Mouse (Mus musculus) adrenal gland, adult (tissue): Measurements from ENCODE around the gene Gm49358.

Source experiments
- DNase-seq, 2 experiments: peaks; one replicate each; pipeline ENCODE4 v3.0.0; 2022 to 2023; ENCODE audit warnings: low spot score in 1 of 2; ENCODE audit not compliant: inconsistent age in 2 of 2

Gene Gm49358

GRCm38 (mm10) chr10:86808013-86808758, 44.4 kb downstream of the Gm49358 start:
- no peak for DNase-seq

GRCm38 (mm10) chr10:86810000-86810399, 46.2 kb downstream of the Gm49358 start:
- no peak for DNase-seq

DNA sequence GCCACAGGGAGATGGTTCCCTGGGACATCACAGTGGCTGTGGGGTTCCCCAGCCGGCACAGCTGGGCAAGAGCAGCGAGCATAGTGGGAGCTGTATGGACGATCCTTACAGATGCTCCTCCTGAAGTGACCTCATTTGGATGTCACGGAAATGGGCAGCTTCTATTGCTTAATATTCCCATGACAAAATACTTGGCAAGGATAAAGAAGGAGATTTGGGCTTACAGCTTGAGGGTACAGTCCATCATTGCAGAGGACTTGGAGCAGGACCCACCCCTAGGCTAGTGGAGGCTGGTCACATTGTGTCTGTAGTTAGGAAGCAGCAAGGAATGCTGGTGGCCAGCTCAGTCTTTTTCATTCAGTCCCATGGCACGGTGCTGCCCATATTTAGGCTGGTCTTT, 46.8 kb downstream of the Gm49358 start:
- peak in 1 of 2 experiments; percentile 63 for DNase-seq

- DNase-seq: peak; percentile 88 to 93
Measured at GRCm38 (mm10) chr10:86814292-86815131, 50.7 kb downstream of the Gm49358 start.

DNA sequence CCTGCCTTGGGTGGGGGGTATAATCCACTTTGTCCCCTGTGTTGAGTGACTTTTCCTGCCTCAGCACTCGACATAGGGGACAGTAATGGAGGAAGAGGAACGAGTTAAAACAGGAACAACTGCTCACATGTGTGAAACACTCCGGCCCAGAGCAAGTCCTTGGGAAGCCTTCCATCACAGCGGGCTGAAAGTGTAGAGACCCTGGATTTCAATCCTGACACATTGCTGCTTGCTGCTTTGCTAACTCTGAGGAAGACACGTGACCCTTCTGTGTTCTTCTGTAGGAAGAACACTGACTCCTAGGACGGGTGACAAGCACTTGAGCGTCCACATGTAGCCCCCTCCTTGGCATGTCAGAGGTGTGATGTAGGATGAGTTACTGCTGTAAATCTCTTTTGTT, 51.4 kb downstream of the Gm49358 start:
- DNase-seq: peak; percentile 57 to 78

GRCm38 (mm10) chr10:86819649-86820165, 55.9 kb downstream of the Gm49358 start:
- DNase-seq: no peak

DNA sequence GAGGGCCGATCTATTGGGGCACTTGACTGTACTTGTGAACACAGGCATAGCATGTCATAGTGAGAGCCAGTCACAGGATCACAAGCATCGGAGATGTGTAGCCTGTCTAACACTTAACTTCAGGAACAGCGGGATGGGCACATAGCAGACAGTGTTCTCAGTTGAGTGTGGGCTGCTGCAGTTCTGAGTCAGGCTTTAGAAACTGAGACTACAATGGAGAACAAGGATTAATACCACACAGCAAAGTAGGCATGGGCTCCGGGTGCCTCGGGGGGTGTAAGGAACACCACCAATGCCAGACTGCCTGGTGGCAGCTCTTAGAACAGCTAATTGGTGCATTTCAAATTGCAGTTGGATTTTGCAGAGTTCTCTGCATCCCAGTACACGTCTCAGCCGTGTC, 57.2 kb downstream of the Gm49358 start:
- no peak for DNase-seq

DNA sequence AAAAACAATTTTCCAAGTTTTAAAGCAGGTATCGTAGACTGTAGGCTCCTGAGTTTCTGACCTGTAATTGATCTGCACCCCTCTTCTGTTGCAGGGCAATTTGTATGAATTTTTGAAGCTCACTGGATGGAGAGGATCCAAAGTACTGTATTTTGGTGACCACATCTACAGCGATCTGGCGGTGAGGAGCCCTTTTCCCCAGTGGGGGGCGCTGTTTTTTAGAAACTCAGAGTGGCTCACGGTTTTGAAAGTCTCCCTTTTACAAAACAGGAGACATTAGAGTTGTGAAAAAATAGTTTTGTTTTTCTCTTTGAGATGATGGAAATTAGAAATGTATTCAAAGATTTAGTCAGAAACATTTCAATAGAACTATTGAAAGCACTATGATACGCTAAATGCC, 60.3 kb downstream of the Gm49358 start:
- no peak for DNase-seq

- peak in 1 of 2 experiments; percentile 50 for DNase-seq
Measured at GRCm38 (mm10) chr10:86824871-86825270, 61.1 kb downstream of the Gm49358 start.

- peak; percentile 64 to 65 for DNase-seq
Measured at GRCm38 (mm10) chr10:86825871-86826522, 62.2 kb downstream of the Gm49358 start.

DNA sequence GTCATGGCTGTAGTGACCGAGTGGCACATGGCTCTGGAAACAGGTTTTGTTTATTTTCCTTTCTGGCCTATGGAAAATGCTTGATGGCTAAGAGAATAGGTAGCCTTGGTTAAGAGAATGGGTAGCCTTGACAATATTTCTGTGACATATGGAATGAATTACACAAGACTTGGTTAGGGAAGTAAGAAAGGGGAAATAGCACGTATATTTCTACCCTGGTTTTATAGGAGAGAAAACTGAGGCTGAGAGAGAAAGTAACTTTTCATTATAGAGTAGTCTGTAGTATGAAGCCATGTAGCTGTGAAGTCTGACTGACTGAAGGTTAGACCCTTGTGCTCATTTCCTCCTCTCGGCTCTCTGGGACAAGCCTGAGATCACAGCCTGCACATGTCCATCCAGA, 63.2 kb downstream of the Gm49358 start:
- no peak for DNase-seq

- no peak for DNase-seq
Measured at GRCm38 (mm10) chr10:86828221-86829135, 64.7 kb downstream of the Gm49358 start.

DNA sequence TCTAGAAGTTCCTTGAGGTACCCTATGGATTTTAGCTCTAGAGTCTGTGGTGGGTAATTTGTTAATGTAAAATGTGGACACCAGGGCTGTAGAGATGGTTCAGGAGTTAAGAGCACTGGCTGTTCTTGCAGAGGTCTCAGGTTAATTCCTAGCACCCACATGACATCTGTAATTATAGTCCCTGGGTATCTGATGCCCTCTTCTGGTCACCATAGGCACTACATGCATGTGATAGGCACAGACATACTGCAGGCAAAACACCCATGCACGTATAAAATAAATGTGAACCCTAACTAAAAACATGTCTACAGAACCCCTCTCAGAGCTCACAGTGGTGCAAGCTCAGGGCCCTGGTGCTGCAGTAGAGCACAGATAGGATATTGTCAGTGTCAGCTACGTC, 65.7 kb downstream of the Gm49358 start:
- no peak for DNase-seq

GRCm38 (mm10) chr10:86836784-86837183, 73.0 kb downstream of the Gm49358 start:
- DNase-seq: no peak

- no peak for DNase-seq
Measured at GRCm38 (mm10) chr10:86838827-86839226, 75.1 kb downstream of the Gm49358 start.

DNA sequence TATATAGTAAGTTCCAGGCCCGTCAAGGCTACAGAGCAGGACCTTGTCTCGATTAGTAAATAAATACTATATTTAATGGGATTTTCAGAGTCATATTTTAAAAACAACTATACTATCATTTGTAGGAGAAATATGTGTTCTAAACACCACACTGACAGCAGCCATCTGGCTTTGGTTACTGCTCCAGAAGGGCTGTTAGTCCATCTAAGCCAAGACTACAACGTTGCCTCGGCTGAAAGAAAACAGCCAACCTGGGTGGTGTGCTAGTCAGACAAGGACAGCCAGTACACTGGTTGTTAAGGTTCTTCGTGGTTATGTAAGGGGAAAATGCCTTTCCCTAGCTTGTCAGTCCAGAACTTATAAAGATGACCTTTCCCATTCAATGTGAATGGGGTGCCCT, 78.9 kb downstream of the Gm49358 start:
- DNase-seq: no peak

DNA sequence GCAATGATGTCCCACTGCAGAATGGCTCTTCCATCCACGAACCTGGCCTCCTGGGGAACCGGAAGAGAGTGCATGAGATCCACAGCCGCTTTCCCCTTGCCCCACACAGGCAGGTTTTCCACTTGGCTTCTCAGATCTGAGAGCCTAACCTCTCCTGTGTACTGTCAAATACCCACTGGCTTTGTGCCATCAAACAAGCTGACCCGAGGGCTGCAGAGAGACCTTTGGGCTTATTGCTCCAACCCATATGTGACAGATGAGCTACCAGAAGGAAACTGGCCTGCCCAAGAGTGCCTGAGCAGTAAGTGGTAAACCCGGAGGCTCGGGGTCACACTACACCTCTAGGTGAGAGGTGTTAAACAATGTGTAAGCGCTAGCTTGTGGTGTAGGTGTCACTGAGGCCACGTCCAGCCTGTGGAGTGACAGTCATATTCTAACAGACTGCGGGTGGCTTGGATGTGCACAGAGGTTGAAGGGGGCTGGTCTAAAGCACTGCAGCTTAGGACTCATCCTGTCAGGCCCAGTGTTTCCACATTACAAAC, 83.2 kb downstream of the Gm49358 start:
- no peak for DNase-seq

GRCm38 (mm10) chr10:86849087-86849486, 85.3 kb downstream of the Gm49358 start:
- no peak for DNase-seq

- DNase-seq: no peak
Measured at GRCm38 (mm10) chr10:86849508-86849907, 85.7 kb downstream of the Gm49358 start.

DNA sequence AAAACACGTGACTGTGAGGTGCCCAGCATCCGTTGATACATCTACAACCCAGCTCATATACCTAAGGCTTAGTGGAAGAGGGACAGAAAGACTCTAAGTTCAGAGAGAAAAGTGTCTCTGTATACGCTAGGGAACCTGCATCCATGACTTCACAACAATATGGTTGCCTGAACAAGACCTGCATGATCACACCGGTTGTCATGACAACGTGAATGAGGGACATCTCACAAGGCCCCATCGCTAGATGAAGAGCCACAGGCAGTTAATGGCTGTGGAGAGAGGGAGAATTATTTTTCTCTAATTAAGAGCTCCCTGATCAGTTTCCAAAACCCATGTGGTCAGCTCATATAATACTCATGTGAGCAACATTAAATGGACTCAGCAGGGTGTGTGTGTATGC, 88.4 kb downstream of the Gm49358 start:
- DNase-seq: no peak
